Mouse (Mus musculus): ENCODE measurements at regions not wholly inside any gene's neighbourhood (a gene's known extent, or its start where the extent isn't known, plus 50 kb on each side); places are given as distances from the start of the nearest gene placed in this dataset.
"Not testable (repeated sequence)": the region's sequence is repeated elsewhere in the genome, so short reads cannot be mapped to it uniquely, and the experiment has no call there.

DNA sequence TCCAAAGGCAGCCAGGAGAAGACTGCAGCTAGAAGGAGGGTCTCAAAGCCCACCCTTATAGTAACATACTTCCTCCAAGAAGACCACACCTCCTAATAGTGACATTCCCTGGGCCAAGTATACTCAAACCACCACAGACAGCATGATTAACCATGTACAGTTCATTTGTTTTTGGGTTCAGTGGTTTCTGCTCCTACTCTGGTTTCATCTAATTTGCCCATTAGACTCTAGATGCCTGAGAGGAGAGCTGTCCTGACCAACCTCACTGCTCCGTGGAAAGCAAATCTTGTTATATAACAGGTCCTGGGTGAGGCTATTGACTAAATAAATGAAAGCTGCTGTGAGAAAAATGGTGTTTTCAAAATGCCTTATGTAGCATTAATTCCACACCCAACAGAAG is 272.2 kb downstream of the Hace1 start:
- no peak for DNase-seq (ENCODE audit: extremely low spot score in 1 of 2, low spot score in 2 of 2)
- intact Hi-C loops (cut with DNase I) = no loop called here

DNA sequence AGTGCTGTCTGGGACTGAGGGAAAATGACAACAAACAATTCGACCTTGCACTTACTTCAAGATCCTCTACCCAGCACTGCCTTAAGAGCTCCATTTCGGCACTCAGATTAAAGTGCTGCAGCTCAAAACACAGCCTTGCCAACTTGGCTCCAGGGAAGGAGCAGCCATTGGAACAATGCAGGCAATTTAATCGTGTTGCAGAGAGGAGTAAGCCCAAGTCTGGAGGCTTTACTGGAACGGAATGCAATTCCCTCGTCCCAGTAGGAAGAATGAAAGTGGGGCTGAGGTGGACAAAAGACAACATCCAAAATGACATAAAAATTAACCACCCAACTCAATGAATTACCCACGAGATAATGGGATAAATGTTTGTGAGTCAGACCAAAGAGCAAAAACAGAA is 273.0 kb downstream of the Hace1 start:
- intact Hi-C loops (cut with DNase I) = no loop called here
- no peak for DNase-seq (ENCODE audit: extremely low spot score in 1 of 2, low spot score in 2 of 2)

DNA sequence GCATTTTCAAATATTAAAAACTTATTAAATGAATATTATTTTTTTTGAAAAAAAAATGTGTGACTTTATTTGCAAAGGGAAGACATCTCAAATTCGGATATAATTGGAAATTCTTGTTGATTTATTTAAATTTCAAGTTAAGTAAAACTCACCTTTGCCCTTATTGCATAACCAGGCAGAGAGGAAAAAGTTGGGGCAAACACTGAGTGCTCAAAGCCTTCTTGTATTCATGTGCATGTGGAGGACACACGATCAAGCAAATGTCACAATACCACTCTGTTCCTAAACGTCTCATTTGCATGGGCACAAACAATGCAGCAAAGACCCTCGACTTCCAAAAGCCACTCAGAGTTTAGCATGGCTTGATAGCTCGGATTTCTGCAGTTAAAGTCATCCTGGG is 275.1 kb downstream of the Hace1 start:
- no peak for DNase-seq (ENCODE audit: extremely low spot score in 1 of 2, low spot score in 2 of 2)
- intact Hi-C loops (cut with DNase I) = no loop called here

DNA sequence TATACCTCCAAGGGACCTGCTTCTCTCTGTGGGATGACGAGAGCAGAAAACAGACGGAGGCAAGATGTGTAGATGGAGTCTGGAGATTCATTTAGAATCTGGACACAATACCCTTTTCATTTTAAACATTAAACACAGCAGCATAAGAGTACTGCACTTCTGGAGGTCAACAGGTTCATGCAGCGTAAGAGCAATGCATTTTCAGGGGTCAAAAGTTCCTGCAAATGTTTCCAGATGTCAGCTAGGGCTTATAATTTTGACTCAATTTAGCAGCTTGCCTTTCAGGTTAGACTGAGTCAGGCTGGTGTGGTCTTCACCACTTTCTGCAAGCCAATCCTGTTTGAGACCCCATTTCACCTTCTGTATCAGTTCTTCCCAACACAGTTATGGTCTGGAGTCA is 277.9 kb downstream of the Hace1 start:
- intact Hi-C loops (cut with DNase I) = no loop called here
- no peak for DNase-seq (ENCODE audit: extremely low spot score in 1 of 2, low spot score in 2 of 2)

DNA sequence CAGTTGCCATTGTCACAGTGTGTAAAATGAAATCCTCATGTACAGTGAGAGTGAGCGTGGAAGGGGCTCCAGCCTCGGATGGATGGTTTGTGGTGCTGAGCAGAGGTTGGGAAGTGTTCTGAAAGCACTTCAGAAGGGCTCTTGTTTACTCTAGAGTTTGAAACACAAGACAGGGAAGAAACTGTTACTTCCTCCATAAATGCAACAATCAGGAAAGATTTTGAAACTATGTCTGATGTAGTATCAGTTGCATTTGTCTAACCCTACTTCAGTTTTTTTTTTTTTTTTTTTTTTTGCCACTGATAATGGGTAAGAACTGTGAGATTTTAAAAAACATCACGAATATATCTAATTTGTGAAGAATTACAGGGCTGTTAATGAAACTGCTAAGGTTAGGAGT is 281.5 kb downstream of the Hace1 start:
- DNase-seq (ENCODE audit: extremely low spot score in 1 of 2, low spot score in 2 of 2) = no peak
- intact Hi-C loops (cut with DNase I) = no loop called here

DNA sequence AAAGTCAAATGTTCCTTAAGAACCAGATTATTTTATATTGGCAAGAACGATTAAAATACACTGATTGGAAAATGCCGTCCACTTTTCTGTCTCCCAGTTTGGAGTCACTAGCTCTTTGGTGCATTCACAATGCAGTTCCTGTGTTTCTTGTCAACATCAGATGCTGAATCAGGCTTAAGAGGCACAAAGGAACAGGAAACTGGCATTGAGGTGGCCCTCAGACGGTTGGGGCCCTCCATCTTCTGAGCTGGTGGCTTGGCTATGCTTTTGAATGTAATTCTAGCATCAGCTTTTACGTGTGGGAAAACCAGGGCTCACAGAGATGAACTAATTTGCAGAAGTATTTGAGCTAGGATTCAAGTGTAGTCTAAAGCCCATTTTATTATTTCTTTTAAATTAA is 282.3 kb downstream of the Hace1 start:
- intact Hi-C loops (cut with DNase I) = no loop called here
- no peak for DNase-seq (ENCODE audit: extremely low spot score in 1 of 2, low spot score in 2 of 2)

DNA sequence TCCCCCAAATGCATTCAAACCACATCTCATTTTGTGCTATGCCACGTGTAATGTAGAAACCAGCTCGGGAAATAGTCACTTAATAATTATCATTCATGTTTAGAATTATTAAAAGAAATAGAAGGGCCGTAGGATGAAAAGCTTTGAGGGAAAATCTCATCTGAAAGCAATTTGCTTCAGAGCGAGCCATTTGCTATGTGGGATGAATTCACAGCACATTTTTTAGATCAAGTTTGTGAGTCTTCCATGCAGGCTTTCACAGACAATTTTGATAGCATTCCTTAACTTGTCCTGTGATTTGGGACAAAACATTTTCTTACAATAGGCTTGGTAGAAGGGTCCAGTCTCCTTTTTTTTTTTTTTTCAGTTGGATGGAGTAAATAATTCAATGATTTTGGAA is 283.1 kb downstream of the Hace1 start:
- no peak for DNase-seq (ENCODE audit: extremely low spot score in 1 of 2, low spot score in 2 of 2)
- intact Hi-C loops (cut with DNase I) = no loop called here

DNA sequence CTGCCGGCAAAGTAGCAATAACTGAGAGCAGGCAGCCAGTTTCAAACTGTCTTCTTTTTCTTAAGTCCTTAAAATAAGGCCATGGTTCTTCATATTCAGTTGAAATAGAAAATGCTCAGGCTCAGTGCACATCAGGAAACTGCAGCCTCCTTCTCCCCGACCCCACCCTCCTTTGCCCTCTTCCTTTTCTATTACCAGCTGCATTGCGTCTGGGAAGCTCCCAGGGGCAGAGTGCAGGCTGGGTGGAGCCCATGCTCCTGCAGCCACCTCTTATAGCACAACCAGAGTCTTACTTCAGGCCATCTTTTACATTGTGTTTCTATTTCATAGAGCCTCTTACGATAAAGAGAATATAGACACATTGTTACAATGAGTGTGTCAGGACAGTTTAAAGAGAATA is 288.2 kb downstream of the Hace1 start:
- intact Hi-C loops (cut with DNase I) = no loop called here
- no peak for DNase-seq (ENCODE audit: extremely low spot score in 1 of 2, low spot score in 2 of 2)

DNA sequence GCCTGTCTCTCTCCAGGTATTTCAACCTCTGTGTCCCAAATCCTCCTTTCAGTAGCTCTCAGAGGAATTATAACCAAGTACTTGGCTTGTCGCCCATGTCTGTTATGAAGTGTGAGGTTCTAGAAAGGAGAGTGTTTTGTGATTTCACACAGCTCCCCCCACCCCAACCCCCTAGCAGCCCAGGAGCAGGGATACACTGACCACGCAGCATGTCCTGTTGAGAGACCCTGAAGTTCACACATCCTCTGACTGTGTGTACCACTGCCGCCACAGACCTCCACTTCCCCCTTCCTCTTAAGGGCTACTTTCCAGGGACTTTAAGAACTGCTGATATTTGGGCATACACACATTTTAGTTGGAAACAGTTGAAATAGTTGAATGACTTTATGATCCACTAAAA is 289.2 kb downstream of the Hace1 start:
- no peak for DNase-seq (ENCODE audit: extremely low spot score in 1 of 2, low spot score in 2 of 2)
- intact Hi-C loops (cut with DNase I) = no loop called here

DNA sequence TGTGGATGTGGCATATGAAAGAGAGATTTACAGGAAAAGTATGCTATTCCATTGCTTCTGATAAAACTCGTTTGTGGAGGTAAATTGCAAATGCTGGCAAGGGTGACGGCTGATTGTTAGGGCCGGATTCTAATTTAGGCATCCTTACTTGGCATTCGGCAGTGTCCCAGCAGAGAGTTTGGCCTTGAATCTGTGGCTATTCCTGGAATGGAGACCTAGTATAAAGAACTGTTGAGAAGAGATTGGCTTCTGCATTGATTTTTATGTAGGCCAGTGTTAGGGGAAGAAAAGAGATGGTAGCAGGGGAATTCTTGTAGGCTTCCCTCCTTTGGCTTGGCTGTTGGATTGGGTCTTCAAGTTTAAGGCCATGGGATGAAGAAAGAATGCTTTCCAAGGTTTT is 293.4 kb downstream of the Hace1 start:
- no peak for DNase-seq (ENCODE audit: extremely low spot score in 1 of 2, low spot score in 2 of 2)
- intact Hi-C loops (cut with DNase I) = no loop called here

DNA sequence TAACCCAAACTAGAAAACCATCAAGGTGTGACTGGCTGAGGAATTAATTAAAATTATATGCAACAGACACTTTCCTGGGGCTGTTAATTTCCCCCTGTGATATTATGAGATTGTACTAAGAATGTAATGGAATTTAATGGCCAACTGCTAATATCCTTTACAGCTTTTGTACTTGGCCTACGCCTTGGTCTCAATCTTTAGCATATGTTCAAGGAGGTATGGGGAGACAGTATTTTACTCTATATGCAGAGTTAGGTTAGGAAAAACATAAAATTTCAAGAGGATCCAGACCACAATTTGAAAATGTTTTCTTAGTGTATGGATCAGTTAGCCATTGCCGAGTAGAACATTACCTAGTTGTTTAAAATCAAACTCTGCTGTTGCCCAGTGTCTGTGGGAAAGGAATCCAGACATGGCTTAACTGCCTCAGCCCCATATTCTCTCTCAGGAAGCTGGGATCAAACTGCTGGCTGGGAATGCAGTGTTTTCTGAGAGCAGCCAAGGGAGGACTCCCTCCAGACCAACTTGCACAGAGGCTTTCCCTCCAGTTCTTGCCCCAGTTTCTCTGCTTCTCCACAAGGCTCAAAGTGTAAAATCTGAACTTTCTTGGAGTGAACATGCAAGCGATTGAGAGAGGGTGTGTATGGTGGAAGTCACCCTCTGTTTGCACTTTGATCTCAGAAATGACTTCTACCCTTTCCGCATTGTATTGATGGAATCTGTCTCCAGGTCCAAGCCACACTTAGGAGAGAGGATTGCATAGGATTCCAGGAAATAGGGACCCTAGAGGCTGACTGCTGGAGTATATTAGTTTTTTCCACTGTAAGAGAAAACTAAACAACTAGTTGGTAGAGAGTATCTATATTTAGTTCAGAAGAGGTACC is 294.6 kb downstream of the Hace1 start:
- DNase-seq (ENCODE audit: extremely low spot score in 1 of 2, low spot score in 2 of 2) = no peak
- intact Hi-C loops (cut with DNase I) = no loop called here

DNA sequence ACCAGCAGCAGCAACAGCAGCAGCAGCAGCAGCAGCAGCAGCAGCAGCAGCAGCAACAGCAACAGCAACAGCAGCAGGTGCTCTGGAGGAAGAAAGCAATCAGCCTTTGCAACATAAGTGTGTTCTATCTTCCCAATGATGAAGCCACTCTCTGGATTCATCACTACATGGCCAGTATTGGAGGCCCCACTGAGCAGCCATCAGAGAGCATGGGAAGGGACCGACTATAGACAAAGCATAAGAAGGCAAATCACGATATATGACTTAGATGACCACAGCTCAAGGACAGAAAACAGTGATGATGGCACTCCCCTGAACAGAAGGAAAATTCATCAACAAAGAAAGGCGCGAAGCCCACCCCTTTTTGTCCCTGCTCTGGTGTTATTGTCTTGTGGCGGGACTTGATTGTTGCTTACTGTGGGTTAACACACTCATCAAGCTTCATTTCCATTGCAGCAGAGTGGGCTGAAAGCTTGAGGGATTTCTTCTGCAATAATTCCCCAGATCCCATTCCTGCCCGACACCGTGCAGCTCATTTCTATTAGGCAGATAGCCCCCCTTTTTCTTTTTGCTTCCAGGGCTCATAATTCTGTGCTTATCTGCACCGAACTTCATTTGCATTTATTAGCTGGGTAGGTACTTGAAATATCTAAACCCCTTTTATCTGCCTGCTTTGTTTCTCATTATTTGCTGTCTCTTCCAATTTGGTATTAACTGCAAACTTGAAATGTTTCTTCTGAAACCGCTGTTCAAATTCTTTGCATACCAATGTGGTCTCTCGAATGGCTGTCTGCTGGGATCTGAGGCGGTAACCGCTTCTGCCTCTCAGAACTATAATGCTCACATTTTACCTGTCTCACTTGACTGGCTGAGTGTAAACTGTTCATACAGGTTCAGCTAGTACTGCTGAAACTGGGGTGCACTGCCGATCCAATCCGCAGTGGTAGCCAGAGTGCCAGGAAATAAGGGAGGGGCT is 296.5 kb downstream of the Hace1 start:
- intact Hi-C loops (cut with DNase I) = no loop called here
- DNase-seq (ENCODE audit: extremely low spot score in 1 of 2, low spot score in 2 of 2) = no peak

DNA sequence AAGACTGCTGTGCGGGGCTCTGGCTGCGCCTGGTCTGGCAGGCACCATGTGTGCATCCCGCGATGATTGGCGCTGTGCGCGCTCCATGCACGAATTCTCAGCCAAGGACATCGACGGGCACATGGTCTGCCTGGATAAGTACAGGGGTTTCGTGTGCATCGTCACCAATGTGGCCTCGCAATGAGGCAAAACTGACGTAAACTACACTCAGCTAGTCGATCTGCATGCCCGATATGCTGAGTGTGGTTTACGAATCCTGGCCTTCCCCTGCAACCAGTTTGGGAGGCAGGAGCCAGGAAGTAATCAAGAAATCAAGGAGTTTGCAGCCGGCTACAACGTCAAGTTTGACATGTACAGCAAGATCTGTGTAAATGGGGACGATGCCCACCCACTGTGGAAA is 297.7 kb downstream of the Hace1 start:
- intact Hi-C loops (cut with DNase I) = not testable (repeated sequence)

DNA sequence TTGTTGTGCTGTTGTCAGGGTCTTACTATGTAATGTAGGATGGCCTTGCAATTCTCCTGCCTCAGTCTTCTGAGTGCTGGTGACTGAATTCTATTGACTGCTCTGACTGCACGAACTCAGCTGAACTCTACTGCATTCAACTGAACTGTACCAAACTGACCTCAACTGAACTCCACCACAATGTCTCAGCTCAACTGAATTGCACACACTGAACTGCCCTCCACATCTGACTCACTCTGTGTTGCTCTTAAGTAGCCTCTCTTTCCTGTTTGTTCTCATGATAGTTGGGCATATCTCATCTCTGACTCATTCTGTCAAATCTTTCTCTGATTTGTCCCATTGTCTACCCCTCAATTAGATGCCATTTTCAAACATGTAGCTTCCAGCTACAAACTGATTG is 306.1 kb downstream of the Hace1 start:
- intact Hi-C loops (cut with DNase I) = no loop called here
- no peak for DNase-seq (ENCODE audit: extremely low spot score in 1 of 2, low spot score in 2 of 2)

More for the DNA sequence above, 297.7 kb downstream of the Hace1 start:
- DNase-seq (ENCODE audit: extremely low spot score in 1 of 2, low spot score in 2 of 2) = not testable (repeated sequence)

DNA sequence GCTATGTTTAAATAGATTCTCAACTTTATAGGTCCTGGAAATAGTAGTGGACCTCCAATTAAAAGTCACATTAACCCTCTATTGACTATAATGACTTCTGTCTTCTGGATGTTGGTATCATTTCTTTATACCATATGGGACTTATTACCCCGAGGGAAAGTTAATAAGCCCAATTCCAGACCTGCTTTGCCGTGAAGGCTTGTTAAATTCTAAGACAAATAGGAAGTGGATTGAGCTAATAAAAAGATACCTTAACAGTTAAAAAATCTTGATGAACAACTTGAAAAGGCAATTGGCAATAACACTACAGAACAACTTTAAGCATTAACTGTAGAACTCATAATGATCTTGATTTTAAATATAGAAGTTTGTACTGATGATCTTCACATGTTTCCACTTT is 309.0 kb downstream of the Hace1 start:
- no peak for DNase-seq (ENCODE audit: extremely low spot score in 1 of 2, low spot score in 2 of 2)
- intact Hi-C loops (cut with DNase I) = no loop called here

DNA sequence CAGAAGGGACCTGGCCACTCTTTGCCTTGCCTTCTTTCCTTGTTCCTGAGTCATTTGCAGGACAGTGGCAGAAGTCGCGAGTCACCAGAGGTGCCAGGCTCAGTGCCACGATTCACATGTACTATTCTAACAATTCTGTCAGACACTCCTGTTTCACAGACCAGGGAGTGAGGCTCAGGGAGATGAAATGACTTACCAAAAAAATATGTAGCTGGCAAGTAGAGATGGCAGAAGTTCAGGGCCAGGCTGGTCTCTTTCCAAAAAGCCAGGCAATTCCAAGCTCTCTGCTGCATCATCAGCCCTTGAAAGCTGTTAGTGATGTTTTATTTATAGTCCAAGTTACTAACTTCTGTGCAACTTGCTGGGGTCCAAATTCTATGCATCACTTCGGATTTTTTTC is 311.2 kb downstream of the Hace1 start:
- peak; percentile 13 to 18 for DNase-seq (ENCODE audit: extremely low spot score in 1 of 2, low spot score in 2 of 2)
- intact Hi-C loops (cut with DNase I) = no loop called here

DNA sequence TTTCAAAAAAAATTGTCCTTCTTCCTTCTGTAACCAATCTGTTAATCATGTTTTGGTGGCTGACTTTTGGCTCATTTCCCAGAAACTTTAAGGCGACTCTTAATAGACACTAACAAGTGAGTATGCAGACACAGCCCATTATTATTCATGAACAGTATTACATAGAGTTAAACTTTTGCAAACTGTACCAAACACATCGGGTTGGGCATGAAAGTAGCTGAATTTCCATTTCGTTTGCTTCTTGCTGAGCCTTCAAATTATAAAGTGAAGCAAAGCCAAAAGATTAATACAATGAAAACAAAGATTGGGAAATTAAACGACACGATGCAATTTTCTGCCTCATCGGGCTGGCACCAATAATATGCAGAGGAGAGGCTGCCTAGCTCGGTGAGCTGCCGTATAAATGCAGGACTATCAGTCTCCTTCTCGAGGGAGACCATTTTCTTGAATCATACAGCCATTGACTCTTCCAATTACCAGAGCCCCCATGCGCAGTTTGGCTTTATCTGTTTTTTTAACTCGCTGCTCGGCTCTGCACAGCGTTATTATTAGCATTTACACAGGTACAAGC is 311.8 kb downstream of the Hace1 start:
- intact Hi-C loops (cut with DNase I) = no loop called here
- no peak for DNase-seq (ENCODE audit: extremely low spot score in 1 of 2, low spot score in 2 of 2)

DNA sequence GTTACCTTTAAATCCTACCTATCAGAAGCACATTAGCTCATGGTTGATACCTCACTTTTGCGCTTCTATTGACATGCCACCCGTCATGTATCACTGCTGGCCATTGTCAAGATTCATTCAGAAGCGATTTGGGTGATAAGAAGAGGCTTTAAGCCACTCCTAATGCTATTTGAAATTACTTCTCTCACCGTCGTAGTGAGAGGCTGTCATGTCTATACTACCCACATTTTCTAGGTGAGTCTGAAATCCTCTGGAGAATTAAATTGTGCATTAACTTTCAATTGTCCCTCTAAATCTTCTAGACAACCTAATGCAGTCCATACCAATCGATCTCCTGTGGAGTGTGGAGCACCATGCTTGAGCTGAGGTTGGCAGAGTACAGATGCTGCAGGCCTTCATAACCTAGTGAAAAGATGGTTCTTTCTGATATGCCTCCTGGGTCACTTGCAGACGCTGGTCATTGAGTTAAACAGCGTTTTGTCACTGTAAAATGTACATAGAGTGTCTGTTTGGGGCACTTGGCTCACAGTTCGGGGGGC is 312.5 kb downstream of the Hace1 start:
- intact Hi-C loops (cut with DNase I) = no loop called here
- DNase-seq (ENCODE audit: extremely low spot score in 1 of 2, low spot score in 2 of 2) = no peak

DNA sequence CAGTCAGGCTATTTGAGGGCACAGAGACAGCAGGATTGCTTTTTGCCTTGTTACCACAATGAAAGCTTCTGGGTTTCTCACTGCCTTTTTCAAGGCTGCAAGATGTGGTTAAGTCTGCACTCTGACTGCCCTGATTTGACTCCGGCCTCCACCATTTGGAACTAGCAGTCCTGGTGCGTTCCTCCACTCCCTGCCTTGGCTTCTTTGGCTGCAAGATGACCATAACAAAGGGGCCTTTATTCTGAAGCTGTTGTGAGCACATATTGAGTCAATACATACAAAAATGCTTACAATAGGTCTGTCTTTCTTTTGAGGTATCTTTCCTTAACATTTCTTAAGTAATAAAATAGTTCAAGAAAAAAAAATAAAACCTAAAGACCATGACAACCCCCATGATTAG is 314.8 kb downstream of the Hace1 start:
- no peak for DNase-seq (ENCODE audit: extremely low spot score in 1 of 2, low spot score in 2 of 2)
- intact Hi-C loops (cut with DNase I) = no loop called here

All from left cerebral cortex, postnatal 10 days (tissue).